Mouse (Mus musculus): ENCODE measurements around the gene Pld5. TPM values are rescaled to one million over a fixed set of nuclear protein-coding genes. Genes with fewer than 3 reads are reported as not detected.

The Pld5 gene
- polyA plus RNA-seq, 2 experiments: 0.53 to 0.65 TPM

GRCm38 (mm10) chr1:176016076-176016475 lies 259.0 kb downstream of the Pld5 start:
- no peak for ATAC-seq (ENCODE audit: low FRiP score, low read depth)
- TF ChIP-seq POLR2A (IDR thresholded peaks at IDR 0.05; ENCODE audit: borderline replicate concordance, extremely low read depth, insufficient read depth, insufficient read length): no peak
- no peak for DNase-seq (ENCODE audit: low spot score)
- Histone ChIP-seq H3K9me3 (ENCODE audit: control insufficient read depth, low read length) (no peaks in the 10 kb centered on the region), H3K4me2 (replicated peaks; ENCODE audit: low read depth, low read length, severe bottlenecking) (no peak overlapping the region), H3K36me3 (ENCODE audit: control insufficient read depth, insufficient read depth, low read length) (no peaks in the 10 kb centered on the region), H3K27ac (replicated peaks; ENCODE audit: low read depth, low read length) (no peak overlapping the region), H3K4me1 (ENCODE audit: control insufficient read depth, insufficient read depth, low read length) (no peaks in the 10 kb centered on the region), H3K4me3 (replicated peaks; ENCODE audit: low read length) (no peak overlapping the region), H3K9ac (ENCODE audit: low read depth, low read length, severe bottlenecking) (no peak overlapping the region), H3K27me3 (ENCODE audit: control insufficient read depth, insufficient read depth, low read length) (no peaks in the 10 kb centered on the region)
- WGBS: 47% methylated on average over 3 of the region's 3 CpGs

GRCm38 (mm10) chr1:176013497-176014268 lies 261.4 kb downstream of the Pld5 start:
- WGBS: 68% methylated on average over 3 of the region's 3 CpGs
- no peak overlapping the region for H3K27ac ChIP-seq (replicated peaks; ENCODE audit: low read depth, low read length)
- TF ChIP-seq POLR2A (IDR thresholded peaks at IDR 0.05; ENCODE audit: borderline replicate concordance, extremely low read depth, insufficient read depth, insufficient read length): no peak

GRCm38 (mm10) chr1:176011535-176011934 lies 263.6 kb downstream of the Pld5 start:
- H3K36me3 ChIP-seq (ENCODE audit: control insufficient read depth, insufficient read depth, low read length): no peaks in the 10 kb centered on the region
- no peaks in the 10 kb centered on the region for H3K27me3 ChIP-seq (ENCODE audit: control insufficient read depth, insufficient read depth, low read length)
- no peak for DNase-seq (ENCODE audit: low spot score)
- no peak overlapping the region for H3K4me2 ChIP-seq (replicated peaks; ENCODE audit: low read depth, low read length, severe bottlenecking)
- no peak overlapping the region for H3K4me3 ChIP-seq (replicated peaks; ENCODE audit: low read length)
- no peak for ATAC-seq (ENCODE audit: low FRiP score, low read depth)
- no peaks in the 10 kb centered on the region for H3K4me1 ChIP-seq (ENCODE audit: control insufficient read depth, insufficient read depth, low read length)
- no peak overlapping the region for H3K27ac ChIP-seq (replicated peaks; ENCODE audit: low read depth, low read length)
- H3K9me3 ChIP-seq (ENCODE audit: control insufficient read depth, low read length): no peaks in the 10 kb centered on the region
- no peak for TF ChIP-seq POLR2A (IDR thresholded peaks at IDR 0.05; ENCODE audit: borderline replicate concordance, extremely low read depth, insufficient read depth, insufficient read length)
- no peak overlapping the region for H3K9ac ChIP-seq (ENCODE audit: low read depth, low read length, severe bottlenecking)

More at GRCm38 (mm10) chr1:176013497-176014268, 261.4 kb downstream of the Pld5 start:
- Histone ChIP-seq H3K4me1 (ENCODE audit: control insufficient read depth, insufficient read depth, low read length) (no peaks in the 10 kb centered on the region), H3K36me3 (ENCODE audit: control insufficient read depth, insufficient read depth, low read length) (no peaks in the 10 kb centered on the region), H3K9ac (ENCODE audit: low read depth, low read length, severe bottlenecking) (no peak overlapping the region), H3K9me3 (ENCODE audit: control insufficient read depth, low read length) (no peaks in the 10 kb centered on the region), H3K4me2 (replicated peaks; ENCODE audit: low read depth, low read length, severe bottlenecking) (no peak overlapping the region), H3K27me3 (ENCODE audit: control insufficient read depth, insufficient read depth, low read length) (no peaks in the 10 kb centered on the region), H3K4me3 (replicated peaks; ENCODE audit: low read length) (no peak overlapping the region)
- ATAC-seq (ENCODE audit: low FRiP score, low read depth) (no peak), DNase-seq (ENCODE audit: low spot score) (no peak)

GRCm38 (mm10) chr1:176011072-176011471 lies 264.0 kb downstream of the Pld5 start:
- DNase-seq (ENCODE audit: low spot score) (no peak), ATAC-seq (ENCODE audit: low FRiP score, low read depth) (no peak)
- H3K9me3 ChIP-seq (ENCODE audit: control insufficient read depth, low read length): no peaks in the 10 kb centered on the region
- H3K4me1 ChIP-seq (ENCODE audit: control insufficient read depth, insufficient read depth, low read length): no peaks in the 10 kb centered on the region
- no peak overlapping the region for H3K27ac ChIP-seq (replicated peaks; ENCODE audit: low read depth, low read length)
- H3K9ac ChIP-seq (ENCODE audit: low read depth, low read length, severe bottlenecking): no peak overlapping the region
- no peak overlapping the region for H3K4me3 ChIP-seq (replicated peaks; ENCODE audit: low read length)
- H3K4me2 ChIP-seq (replicated peaks; ENCODE audit: low read depth, low read length, severe bottlenecking): no peak overlapping the region
- no peaks in the 10 kb centered on the region for H3K27me3 ChIP-seq (ENCODE audit: control insufficient read depth, insufficient read depth, low read length)
- H3K36me3 ChIP-seq (ENCODE audit: control insufficient read depth, insufficient read depth, low read length): no peaks in the 10 kb centered on the region
- no peak for TF ChIP-seq POLR2A (IDR thresholded peaks at IDR 0.05; ENCODE audit: borderline replicate concordance, extremely low read depth, insufficient read depth, insufficient read length)

- Histone ChIP-seq H3K4me2 (replicated peaks; ENCODE audit: low read depth, low read length, severe bottlenecking) (no peak overlapping the region), H3K9me3 (ENCODE audit: control insufficient read depth, low read length) (no peaks in the 10 kb centered on the region), H3K9ac (ENCODE audit: low read depth, low read length, severe bottlenecking) (no peak overlapping the region), H3K27me3 (ENCODE audit: control insufficient read depth, insufficient read depth, low read length) (no peaks in the 10 kb centered on the region), H3K4me3 (replicated peaks; ENCODE audit: low read length) (no peak overlapping the region), H3K27ac (replicated peaks; ENCODE audit: low read depth, low read length) (no peak overlapping the region), H3K36me3 (ENCODE audit: control insufficient read depth, insufficient read depth, low read length) (no peaks in the 10 kb centered on the region), H3K4me1 (ENCODE audit: control insufficient read depth, insufficient read depth, low read length) (no peaks in the 10 kb centered on the region)
- 78% methylated on average over 2 of the region's 2 CpGs for WGBS
- DNase-seq (ENCODE audit: low spot score): no peak
- no peak for TF ChIP-seq POLR2A (IDR thresholded peaks at IDR 0.05; ENCODE audit: borderline replicate concordance, extremely low read depth, insufficient read depth, insufficient read length)
- ATAC-seq (ENCODE audit: low FRiP score, low read depth): no peak
Measured at GRCm38 (mm10) chr1:176008411-176008810, 266.7 kb downstream of the Pld5 start.

Measured in limb, embryonic 14.5 days (tissue).